16 mouse cellular contexts compared by ENCODE assay signal in genomic region chr5:141388451-141388850, GRCm38 (mm10).
DNase-seq lines count a peak whose midpoint lies in the region; ATAC-seq lines count a peak whose summit lies in the region.
"Had no signal": no experiment of that assay in that cellular context is flagged by ENCODE, and none has a peak within 500 bp of the region (broad histone marks: within the 10 kb centered on the region; RNA-seq: fewer than 3 reads in every experiment).

No protein-coding gene starts in this region.

- no peak overlapping the region for H3K4me3 ChIP-seq in hindbrain, embryonic 11.5 days (ENCODE audit: low read depth, low read length)
- H3K4me3 ChIP-seq in hindbrain, embryonic 13.5 days: no peak overlapping the region
- H3K4me3 ChIP-seq: embryonic facial prominence, embryonic 13.5 days; forebrain, embryonic 13.5 days; heart, adult 2 months; heart, embryonic 15.5 days; hindbrain, embryonic 12.5 days had no signal

- no peaks in the 10 kb centered on the region for H3K4me1 ChIP-seq in hindbrain, embryonic 11.5 days (replicated peaks; ENCODE audit: control insufficient read depth, insufficient read depth, low read length)
- 0 out of 2 replicates have a peak, but pooled peaks cover 3% of the 10 kb centered on the region for H3K4me1 ChIP-seq in hindbrain, embryonic 13.5 days (replicated peaks)
- H3K4me1 ChIP-seq: heart, embryonic 15.5 days had no signal

- no peaks in the 10 kb centered on the region for H3K9me3 ChIP-seq in hindbrain, embryonic 11.5 days (ENCODE audit: control insufficient read depth, low read length)
- no peaks in the 10 kb centered on the region for H3K9me3 ChIP-seq in hindbrain, embryonic 13.5 days
- H3K9me3 ChIP-seq: embryonic facial prominence, embryonic 13.5 days; forebrain, embryonic 13.5 days; heart, embryonic 15.5 days had no signal

- H3K4me2 ChIP-seq in hindbrain, embryonic 11.5 days (replicated peaks; ENCODE audit: low read depth, low read length): no peak overlapping the region
- no peak overlapping the region for H3K4me2 ChIP-seq in hindbrain, embryonic 13.5 days
- H3K4me2 ChIP-seq: embryonic facial prominence, embryonic 13.5 days; forebrain, embryonic 13.5 days; heart, embryonic 11.5 days; heart, embryonic 15.5 days; hindbrain, embryonic 12.5 days had no signal

- no peak overlapping the region for H3K27ac ChIP-seq in hindbrain, embryonic 11.5 days (ENCODE audit: low read depth, low read length)
- H3K27ac ChIP-seq in hindbrain, embryonic 13.5 days: no peak overlapping the region
- H3K27ac ChIP-seq: embryonic facial prominence, embryonic 13.5 days; forebrain, embryonic 13.5 days; heart, adult 2 months; heart, embryonic 15.5 days; hindbrain, embryonic 12.5 days had no signal

- H3K27me3 ChIP-seq in hindbrain, embryonic 11.5 days (ENCODE audit: control insufficient read depth, insufficient read depth, low read length): no peaks in the 10 kb centered on the region
- H3K27me3 ChIP-seq in hindbrain, embryonic 13.5 days: no peaks in the 10 kb centered on the region
- H3K27me3 ChIP-seq: embryonic facial prominence, embryonic 13.5 days; forebrain, embryonic 13.5 days; heart, embryonic 15.5 days; hindbrain, embryonic 12.5 days had no signal

- WGBS in hindbrain, embryonic 11.5 days: 24% methylated on average over 2 of the region's 2 CpGs
- WGBS in hindbrain, embryonic 13.5 days: 14% methylated on average over 2 of the region's 2 CpGs

- ATAC-seq in hindbrain, embryonic 11.5 days (ENCODE audit: low FRiP score): no peak
- no peak for ATAC-seq in hindbrain, embryonic 13.5 days (ENCODE audit: low FRiP score)
- ATAC-seq: forebrain, embryonic 13.5 days had no signal

- peak; percentile 20 to 39 for DNase-seq in cerebellum, postnatal 14 days
- no peak for DNase-seq in cerebellum, adult 9-11 months
- DNase-seq in hindbrain, embryonic 11.5 days (ENCODE audit: low spot score): peak; percentile 21
- DNase-seq in R1 (ENCODE audit: low read depth, low spot score): peak; percentile 74
- peak; percentile 57 for DNase-seq in retina, postnatal 1 day
- no peak for DNase-seq in gastrocnemius, postnatal 25 days
- DNase-seq: adrenal gland, adult 2 months; adrenal gland, postnatal 25 days; cerebellum, postnatal 36 days; heart, adult 2 months had no signal

- H3K9ac ChIP-seq in hindbrain, embryonic 11.5 days (ENCODE audit: low read depth, low read length): no peak overlapping the region
- no peak overlapping the region for H3K9ac ChIP-seq in hindbrain, embryonic 13.5 days
- H3K9ac ChIP-seq: embryonic facial prominence, embryonic 13.5 days; forebrain, embryonic 13.5 days; heart, embryonic 15.5 days; hindbrain, embryonic 12.5 days had no signal

- no peaks in the 10 kb centered on the region for H3K36me3 ChIP-seq in hindbrain, embryonic 11.5 days (ENCODE audit: control insufficient read depth, insufficient read depth, low read length)
- no peaks in the 10 kb centered on the region for H3K36me3 ChIP-seq in hindbrain, embryonic 13.5 days
- H3K36me3 ChIP-seq: embryonic facial prominence, embryonic 13.5 days; heart, embryonic 15.5 days; hindbrain, embryonic 12.5 days had no signal

Comparison
In these comparisons a context has a peak if more than half of its experiments do, and no peak if none do; other contexts are left out.
1. DNase-seq: peak in cerebellum, postnatal 14 days (2 of 2), hindbrain, embryonic 11.5 days (single experiment), R1 (single experiment) and retina, postnatal 1 day (single experiment); none in cerebellum, adult 9-11 months (single experiment) and gastrocnemius, postnatal 25 days (single experiment).